Mouse (Mus musculus): ENCODE data around the gene Frmd4b.
"Not testable (repeated sequence)": the region's sequence is repeated elsewhere in the genome, so short reads cannot be mapped to it uniquely, and the experiment has no call there.

Frmd4b gene

DNA sequence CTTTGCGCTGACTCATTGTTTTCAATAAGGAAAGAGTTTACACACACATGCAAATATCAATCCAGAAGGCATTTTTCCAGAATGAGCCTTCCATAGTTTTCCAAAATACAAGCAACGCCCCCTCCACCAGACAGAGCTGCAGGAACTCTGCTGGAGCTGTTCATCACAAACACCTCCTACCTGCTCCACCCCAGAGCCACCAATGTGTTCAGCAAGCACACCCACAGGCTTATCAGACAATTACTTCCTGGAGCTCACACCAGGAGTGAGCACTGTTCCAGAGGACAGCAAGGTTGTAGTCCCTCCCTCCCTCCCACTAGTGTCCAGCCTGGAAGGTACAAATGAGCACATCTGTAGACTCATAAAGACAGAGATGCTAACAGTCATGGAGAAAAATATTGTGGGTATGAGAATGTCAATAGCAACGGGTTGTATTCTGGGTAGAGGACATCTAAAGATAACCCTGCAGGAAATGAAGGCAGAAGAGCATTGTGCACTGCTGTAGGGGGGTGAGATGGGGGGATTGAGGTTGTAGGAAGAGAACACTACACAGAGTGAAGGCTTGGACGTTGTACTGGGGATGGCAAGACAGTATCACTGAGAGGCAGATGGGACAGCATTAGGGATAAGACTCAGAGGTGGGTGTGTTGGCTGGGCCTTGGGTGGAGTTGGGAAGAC is 144.3 kb downstream of the Frmd4b start:
- no peak for DNase-seq (ENCODE audit: low spot score in 2 of 2)

DNA sequence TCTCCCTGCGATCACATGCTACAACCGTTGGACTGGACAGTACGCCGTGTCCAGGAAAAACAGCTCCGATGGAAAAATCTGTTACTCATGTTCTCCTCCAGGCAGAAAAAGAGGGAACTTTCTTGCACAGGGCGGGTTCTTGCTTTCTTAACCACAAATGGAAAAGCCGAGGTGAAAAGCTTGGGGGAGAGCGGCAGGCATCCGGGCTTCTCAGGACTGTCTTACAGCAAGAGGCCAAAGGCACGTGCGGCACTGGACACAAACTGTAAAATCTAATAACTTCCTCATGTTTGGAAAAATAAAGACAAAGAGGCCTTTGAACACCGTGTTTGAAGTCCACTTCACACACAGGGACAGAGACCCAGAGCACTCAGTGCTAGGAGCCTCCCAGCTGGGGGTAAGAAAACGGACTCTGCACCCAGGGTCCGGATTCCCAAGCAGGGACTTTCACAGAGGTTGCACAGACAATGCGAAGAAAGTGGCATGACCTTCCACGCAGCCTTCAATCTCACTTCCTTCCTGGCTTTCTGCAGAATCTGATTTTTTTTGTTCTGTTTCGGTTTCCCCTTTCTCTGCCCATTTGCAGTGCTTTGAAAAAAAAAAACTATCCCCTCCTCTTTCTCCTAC is 153.3 kb downstream of the Frmd4b start:
- DNase-seq (ENCODE audit: low spot score in 2 of 2): no peak

DNA sequence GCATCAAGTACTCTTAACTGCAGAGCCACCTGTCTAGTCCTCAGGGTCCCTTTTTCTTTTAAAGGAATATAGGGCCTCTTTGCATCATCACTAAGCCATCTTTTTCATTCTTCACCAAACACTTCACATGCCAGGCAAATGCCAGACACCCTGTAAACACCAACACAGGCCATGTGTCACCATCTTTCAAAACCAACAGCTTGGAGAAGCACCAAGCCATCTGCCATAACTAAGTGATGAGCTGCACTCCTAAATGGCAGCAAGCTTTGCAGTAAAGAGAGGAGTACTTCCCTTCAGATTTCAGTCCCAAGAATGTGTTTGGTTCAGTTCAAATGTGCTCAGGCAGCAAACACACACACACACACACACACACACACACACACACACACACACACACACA is 154.9 kb downstream of the Frmd4b start:
- DNase-seq (ENCODE audit: low spot score in 2 of 2): no peak

DNA sequence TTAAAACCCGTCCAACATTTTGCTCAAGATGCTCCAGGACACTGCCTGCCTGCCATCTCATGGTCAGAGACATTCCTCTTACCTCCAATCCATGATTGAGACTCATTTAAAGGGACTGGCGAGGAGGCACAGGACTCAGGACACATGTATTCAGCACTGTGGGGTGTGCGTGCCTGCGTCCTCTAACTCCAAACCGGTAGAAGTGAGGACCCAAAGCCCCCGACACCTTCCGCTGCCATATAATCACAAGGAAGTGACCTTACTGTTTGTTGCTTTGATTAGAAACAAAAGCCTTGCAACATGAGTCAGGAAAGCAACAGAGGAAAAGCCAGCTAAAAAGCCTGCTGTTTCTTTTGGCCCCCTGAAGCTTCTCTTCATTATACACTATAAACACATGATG is 158.2 kb downstream of the Frmd4b start:
- no peak for DNase-seq (ENCODE audit: low spot score in 2 of 2)

DNA sequence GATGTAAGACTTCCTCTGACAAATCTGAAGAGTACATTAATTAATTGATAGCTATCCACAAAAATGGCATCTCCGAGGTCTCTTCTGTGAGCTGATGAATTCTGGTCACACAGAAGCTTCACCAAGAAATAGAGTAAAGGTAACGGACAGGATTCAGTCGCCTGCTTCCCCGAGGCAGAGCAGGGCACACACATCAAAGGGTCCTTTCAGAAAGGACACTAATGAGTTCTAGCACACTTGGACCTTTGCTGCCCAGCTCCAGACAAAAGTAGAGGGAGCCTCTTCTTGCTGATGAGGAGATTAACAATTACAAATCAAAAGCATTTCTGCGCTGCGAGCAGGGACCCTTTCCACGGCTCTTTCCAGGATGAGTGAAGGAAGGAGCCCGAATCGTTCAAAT is 159.0 kb downstream of the Frmd4b start:
- DNase-seq (ENCODE audit: low spot score in 2 of 2): no peak

DNA sequence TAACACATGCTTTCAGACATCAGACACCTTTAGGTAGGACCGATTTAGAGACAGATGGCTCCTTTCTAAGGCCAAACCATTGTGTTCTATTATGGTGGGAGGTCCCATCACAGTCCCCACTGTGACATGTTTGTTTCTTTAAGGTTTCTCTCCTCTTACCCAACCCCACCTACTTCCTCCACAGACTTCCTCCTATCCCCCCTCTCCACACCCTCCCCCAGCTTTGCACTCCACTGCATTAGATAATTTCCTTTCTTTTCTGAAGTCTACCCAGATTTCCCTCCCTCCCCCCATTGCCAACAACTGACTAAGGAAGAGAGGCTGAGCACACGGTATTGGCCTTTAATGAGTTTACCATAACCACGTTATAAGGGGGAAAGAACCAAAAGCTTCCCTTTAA is 159.4 kb downstream of the Frmd4b start:
- no peak for DNase-seq (ENCODE audit: low spot score in 2 of 2)

DNA sequence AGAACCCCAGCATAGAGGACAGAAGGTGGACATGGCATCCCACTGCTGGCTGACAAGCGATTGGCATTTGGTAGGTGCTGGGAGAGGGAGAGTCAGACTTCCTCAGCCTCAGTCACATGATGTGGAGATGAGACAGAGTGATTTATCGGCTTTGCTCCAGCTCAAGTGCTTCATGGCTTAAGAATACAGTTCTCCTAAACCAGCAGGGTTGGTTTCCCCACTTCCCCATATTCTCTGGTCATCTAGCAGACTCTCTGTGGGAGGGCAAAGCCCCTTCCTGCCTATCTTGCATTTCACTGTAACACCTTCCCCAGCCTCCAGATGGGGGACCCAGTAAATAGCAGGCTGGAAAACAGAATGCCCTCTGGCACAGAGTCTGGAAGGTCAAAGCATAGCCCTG is 160.1 kb downstream of the Frmd4b start:
- DNase-seq (ENCODE audit: low spot score in 2 of 2): no peak

DNA sequence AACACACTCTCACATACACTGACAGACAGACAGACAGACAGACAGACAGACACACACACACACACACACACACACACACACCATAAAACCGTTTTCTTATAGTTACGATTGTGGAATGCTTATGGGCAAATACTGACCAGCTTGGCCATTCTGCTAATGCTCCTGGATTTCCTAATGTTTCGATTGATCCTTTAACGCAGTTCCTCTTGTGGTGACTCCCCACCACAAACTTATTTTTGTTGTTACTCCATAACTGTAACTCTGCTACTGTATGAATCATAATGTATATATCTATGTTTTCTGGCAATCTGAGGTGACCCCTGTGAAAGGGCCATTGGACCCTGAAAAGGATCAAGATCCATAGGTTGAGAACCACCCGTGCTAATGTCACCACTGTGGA is 165.1 kb downstream of the Frmd4b start:
- DNase-seq (ENCODE audit: low spot score in 2 of 2): no peak

DNA sequence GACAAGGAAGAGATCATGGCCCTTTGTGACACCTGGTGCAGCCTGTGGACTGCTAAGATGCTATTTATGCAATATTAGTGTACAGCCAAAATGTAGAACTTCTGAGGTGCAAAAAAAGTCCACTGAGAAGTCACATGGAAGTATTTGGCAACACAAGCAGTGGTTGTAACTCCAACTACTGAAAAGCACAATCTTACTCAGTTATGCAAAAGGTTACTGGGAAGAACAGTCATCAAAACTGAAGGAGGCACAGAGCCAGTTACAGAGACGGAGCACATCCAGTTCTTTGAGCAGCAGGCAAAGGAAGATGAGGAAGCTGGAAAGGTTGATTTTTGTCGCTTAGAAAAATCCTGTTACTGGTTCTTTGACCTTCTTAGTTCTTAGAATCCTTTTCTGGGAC is 167.5 kb downstream of the Frmd4b start:
- no peak for DNase-seq (ENCODE audit: low spot score in 2 of 2)

DNA sequence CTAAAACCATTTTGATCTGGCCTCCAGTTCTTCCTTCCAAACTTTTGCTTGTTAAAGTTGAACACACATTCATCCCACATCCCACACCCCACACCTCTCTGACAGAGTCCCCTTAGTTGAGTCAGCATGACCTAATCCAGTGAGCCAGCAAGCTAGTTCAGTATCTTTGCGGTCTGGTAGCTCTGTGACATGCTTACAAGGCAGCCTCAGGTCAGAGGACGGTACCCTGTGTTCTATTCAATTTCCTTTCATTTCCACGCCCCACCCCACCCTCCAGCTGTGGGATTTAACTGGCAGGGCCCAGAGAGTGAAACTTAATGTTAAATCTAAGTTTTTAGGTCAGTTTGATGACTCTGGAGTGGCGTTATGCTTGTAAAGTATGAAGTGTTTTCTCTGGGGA is 170.3 kb downstream of the Frmd4b start:
- DNase-seq (ENCODE audit: low spot score in 2 of 2): no peak

DNA sequence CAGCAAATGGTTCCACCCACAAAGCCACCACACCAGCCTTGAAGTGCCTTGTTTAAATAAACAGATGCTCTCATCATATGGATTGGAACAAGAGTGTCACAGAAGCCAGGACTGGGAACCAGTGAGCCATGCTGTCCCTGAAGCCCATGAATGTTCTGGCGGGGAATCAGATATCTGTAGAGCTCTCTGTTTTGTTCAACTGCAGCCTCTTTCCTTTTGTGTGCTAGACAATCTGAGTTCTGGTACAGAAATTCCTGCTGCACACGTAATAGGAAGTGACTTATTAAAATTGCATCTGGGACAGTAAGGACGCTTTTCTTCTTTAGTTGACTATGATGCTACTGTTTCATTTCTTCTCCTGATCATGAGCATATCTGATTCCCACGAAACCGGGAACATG is 173.2 kb downstream of the Frmd4b start:
- DNase-seq (ENCODE audit: low spot score in 2 of 2): no peak

DNA sequence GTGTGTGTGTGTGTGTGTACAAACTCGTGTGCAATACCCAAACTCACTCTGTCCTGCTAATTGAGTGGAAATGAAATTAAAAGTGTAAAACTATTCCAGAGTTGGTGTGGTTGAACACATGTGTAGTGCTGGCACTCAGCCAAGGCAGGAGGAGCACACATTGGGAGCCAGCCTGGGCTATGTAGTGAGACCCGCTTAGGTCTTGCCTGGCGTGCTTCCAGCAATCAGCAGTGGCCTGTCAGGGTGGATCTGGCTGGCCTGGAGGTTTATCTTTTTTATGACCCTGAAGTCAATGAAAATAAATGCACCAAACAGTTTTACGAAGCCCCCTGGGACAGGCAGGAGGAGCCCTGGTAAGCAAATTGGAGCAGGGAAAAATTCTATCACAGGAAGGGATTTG is 173.8 kb downstream of the Frmd4b start:
- no peak for DNase-seq (ENCODE audit: low spot score in 2 of 2)

DNA sequence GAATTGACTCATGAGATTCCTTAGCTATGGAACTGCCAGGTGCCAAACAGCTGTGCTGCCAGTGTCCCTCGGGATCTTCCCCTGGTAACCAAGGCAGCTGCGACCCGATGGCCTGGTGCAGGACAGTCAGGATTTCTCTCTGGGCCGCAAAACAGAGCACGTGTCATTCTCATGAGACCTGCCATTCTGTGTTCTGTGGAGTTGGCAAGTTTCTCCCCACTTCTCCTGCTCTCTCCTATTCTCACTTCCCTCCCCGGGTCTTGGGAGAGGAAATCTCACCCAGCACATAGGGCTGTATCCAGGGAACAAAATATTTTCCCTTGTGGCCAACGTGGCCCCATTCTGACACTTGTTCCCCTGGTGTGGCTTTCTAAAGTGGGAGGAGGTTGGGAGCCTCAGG is 176.0 kb downstream of the Frmd4b start:
- DNase-seq (ENCODE audit: low spot score in 2 of 2): no peak

DNA sequence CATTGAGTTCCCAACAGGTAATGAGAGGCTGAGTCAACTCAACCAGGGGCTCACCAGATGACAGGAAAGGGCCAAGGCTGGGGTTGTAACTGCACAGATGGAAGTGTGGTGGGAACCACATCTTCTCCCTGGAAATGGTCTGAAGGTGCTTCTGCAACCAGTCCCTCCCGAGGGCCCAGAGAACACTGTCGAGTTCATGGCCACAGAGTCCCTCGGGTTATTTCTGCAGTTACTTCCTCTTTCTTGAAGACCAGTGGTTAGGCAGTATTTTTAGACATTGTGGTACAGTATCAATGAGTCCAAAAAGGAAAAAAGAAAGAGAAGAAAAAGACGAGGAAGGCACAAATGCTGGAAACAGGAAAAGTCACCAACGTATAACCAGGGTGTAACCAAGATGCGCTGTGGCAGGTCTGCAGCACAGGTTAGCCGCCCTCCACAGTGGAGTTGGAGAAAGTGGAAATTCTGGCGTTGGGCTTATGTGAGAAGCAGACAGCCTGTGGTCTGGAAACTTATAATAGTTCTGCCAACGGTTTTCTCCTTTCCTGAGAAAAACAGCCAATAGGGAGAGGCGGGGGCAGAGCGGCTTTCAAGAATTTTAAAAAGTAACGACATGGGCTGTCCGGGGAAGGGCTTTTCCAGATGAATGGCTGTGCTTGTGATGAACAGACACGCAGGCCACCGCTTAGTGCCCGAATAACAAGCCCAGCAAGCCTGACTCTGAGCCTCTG is 178.3 kb downstream of the Frmd4b start:
- DNase-seq (ENCODE audit: low spot score in 2 of 2): no peak

DNA sequence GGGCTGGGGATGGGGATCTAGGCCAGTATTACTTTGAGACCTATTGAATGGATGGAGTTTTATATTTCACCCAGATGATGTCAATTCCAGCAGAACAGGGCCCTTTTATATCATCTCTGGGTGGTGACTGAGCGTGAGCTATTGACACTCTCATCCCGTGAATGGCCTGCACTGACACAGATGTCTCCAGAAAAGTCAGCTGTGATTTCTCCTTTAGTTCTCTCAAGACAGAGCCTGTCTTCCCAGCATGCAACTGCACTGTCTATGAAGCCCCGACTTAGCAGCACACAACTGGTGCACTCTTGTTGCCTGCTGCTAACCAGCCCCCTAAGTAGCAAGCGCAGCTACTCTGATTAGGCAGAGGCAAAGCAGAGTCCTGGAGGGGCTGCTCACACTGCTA is 182.6 kb downstream of the Frmd4b start:
- no peak for DNase-seq (ENCODE audit: low spot score in 2 of 2)

DNA sequence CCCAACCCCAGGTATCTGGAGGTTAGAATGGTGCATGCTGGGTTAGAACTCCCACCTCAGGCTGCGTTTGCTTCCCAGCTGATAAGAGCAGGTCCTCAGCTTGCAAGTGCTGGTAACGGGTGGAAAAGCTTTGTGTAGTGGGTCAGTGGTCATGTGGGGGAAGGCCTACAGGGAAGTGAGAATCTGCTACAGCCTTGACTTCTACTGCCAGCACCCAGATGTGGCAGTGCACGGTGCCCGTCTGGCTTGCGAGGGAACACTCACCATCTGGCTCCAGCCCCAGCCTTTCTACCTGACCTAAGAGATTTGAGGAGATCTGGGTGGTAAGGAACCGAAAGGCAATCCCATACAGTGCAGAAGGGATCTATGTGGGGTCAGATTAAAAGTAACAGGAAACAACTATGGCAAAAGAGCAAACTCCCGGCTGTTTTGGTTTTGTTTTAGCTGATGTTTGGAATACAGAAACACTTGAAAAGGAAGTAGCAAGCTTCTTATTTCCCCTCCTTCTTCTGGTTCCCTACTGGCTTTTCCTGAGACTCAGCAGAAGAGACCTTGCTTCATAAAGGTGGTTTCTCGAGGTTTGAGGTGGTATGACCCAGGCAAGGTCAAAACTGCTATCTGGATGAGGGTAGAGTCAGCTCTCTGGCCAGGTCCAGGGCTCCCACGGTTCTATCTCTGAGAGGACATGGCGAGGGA is 185.9 kb downstream of the Frmd4b start:
- no peak for DNase-seq (ENCODE audit: low spot score in 2 of 2)

DNA sequence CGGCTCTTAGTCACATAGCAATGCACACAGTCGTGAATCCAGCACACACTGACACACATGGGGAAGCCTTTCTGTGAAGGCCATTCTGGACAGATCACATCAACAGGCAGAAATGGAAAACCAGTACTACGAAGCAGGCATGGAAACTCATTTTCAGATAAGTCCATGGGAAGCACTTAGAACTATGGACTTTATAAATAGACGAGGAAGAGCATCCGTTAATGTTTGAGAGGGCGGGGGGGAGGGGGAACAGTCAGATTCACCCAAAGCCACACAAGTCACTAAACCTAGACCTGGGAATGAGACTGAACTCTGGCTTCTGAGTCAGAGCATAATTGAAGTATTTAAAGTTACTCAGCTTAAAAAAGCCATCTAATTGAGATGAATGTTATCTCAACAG is 186.8 kb downstream of the Frmd4b start:
- DNase-seq (ENCODE audit: low spot score in 2 of 2): no peak

DNA sequence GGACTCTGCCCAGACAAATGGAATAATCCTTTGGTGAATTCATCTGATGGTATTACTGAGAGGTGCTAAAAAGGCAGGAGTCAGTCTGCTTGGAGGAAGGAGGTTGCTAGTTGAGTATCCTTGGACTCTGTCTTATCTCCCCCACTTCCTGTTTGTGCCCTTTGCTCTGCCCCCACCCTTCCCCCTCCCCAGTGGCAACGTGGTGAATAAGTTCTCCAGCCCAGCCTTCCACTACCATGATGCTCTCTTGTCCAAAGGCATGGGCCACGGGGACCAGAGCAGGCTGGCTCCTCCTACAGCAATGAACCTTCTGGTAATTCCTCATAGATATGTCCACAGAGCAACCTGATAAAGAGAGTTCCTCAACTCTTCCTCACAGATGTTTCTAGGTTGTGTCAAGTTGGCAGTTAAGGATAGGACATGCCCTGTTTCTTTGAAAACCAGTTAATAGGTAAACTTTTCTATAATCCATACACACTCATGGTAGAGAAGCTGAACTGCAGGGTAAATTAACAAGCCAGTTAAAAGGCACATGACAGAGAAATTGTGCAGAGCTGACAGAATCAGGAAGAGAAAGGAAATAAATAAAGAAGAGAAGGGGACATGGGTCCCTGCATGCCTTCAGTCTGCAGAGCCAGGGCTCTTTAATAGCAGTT is 187.5 kb downstream of the Frmd4b start:
- DNase-seq (ENCODE audit: low spot score in 2 of 2): no peak

DNA sequence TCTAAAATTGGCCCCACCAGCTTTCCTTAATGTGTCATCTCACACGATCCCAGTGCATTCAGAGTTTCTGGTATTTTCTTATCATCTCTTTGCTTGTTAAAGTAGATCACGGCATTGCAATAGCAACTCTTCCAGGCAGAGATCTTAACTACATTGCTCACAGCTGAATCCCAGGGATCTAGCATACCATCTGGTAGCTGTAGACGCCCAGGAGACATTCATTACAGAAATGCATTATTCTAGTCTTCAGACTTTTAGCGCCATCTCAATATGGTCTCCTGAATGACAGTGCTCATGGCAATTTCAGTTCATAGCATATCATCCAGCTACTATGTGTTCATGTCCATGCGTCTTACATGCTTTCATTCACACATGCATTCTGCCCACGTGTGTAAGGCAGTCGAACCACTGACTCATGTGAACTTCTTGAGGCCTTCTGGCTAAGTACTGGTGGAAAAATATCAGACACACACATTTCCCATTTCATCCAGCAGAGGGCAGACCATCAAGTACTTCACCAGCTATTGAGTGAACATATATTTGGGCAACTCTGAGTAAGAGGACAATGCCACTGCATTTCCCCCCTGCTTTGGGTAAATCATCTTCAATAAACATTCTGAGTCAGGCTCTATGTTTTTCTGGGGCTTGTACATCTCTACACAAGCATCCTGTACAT is 197.4 kb downstream of the Frmd4b start:
- DNase-seq (ENCODE audit: low spot score in 2 of 2): peak; percentile 49 to 61

DNA sequence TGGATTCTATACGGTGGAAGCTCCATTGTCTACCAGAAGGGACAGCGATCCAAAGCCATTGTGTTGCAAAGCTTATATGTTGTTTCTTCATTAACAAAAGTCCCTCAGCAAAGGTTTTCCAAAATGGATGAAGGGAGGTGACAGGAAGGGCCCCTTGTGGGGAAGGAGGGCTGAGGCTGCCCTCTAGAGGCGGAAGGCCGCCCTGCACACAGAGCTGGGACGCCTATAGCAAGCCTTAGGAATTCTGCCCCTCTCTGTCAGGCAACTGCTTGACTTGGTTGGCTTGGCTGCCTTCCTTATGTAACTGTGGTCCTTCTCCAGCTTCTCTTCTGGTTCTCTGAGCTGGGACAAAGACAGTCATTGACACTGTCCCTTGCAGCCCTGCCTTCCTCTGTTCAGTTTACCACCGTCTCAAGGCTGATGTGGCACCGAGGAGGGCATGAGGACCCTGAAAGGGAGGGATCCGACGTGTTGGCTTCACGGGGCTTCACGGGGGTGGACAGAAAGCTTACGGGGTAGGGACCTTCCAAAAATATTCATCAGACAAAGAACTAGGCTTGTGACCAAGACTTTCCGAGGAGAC is 200.3 kb downstream of the Frmd4b start:
- no peak for DNase-seq (ENCODE audit: low spot score in 2 of 2)

DNA sequence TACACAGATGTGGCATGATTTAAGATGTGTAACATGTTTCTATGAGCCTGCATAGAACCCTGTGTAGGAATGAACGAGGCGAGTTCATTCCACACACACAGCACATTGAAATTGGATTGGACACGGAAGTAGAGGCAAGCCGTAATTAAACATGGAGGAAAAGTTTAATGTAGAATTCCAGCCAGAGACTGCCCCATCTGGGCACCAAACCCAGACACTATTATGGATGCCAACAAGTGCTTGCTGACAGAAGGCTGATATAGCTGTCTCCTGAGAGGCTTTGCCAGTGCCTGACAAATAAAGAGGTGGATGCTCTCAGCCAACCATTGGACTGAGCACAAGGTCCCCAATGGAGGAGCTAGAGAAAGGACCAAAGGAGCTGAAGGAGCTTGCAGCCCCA is 201.8 kb downstream of the Frmd4b start:
- not testable (repeated sequence) for DNase-seq (ENCODE audit: low spot score in 2 of 2)
